Mouse (Mus musculus): ENCODE results near the gene Prdx5.

- peak; percentile 96 for TF ChIP-seq EP300 (IDR thresholded peaks at IDR 0.05)
- no peak; the same call in 1 of the 2 replicates for TF ChIP-seq CTCF (IDR thresholded peaks at IDR 0.05)
Measured at GRCm38 (mm10) chr19:6951381-6951968, 41.6 kb upstream of the Prdx5 start.
